Mouse (Mus musculus) bone marrow, adult 2 months (tissue): ENCODE results near the gene Lbp.

ENCODE experiments used
- CTCF ChIP-seq: fragments of 200-500 bp; IDR thresholded peaks from 2 replicates; pipeline ENCODE4 v1.5.1; 2011; ENCODE audit warnings: low read length, control low read depth; ENCODE audit not compliant: control insufficient read depth, insufficient read depth
- POLR2A ChIP-seq: fragments of 200-500 bp; IDR thresholded peaks from 2 replicates; pipeline ENCODE4 v1.6.1; 2011; ENCODE audit warnings: low read depth, mild to moderate bottlenecking, control low read depth, low read length, borderline replicate concordance; ENCODE audit not compliant: control insufficient read depth

DNA sequence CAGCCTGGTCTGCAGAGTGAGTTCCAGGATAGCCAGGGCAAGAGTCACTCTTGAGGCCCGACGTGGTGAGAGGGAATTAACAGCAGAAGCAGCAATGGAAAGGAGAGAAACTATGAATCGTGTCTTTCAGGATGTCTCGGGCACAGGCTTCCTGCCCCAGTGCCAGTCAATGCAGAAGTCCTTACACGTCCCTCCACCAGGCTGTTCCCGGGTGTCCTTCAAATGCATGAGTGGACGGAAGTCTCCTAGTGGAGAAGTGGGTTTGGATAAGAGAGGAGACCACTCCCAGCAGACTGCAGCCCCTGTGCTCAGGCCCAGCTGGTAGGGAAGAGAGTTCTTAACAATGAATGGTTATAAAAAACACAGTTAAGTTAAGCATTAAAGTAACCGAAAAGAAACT, 62.0 kb downstream of the Lbp start:
- no peak for TF ChIP-seq POLR2A
- TF ChIP-seq CTCF: no peak
